Mouse (Mus musculus) thymus, adult 18-20 months (tissue): ENCODE measurements around the gene Sorcs1.

Source experiments
- DNase-seq, 2 experiments: peaks; one replicate each; pipeline ENCODE4 v3.0.0; 2022; ENCODE audit warnings: mixed read lengths in 2 of 2

Gene Sorcs1

GRCm38 (mm10) chr19:50677903-50678896, at the start of gene Sorcs1:
TSS of gene Sorcs1 (minus strand) at chr19:50678646.
- DNase-seq, result peak in 1 of 2 experiments; percentile 1

GRCm38 (mm10) chr19:50683277-50683676, 4.8 kb upstream of the Sorcs1 start:
- DNase-seq, result no peak

- DNase-seq, result no peak
Observed at GRCm38 (mm10) chr19:50678946-50679345, 500 bp upstream of the Sorcs1 start.

- no peak for DNase-seq
Observed at GRCm38 (mm10) chr19:50676578-50677524, 1.6 kb downstream of the Sorcs1 start.

GRCm38 (mm10) chr19:50674921-50675320, 3.5 kb downstream of the Sorcs1 start:
- no peak for DNase-seq

- no peak for DNase-seq
Observed at GRCm38 (mm10) chr19:50667516-50667915, 10.9 kb downstream of the Sorcs1 start.

- no peak for DNase-seq
Observed at GRCm38 (mm10) chr19:50664311-50664710, 14.1 kb downstream of the Sorcs1 start.

GRCm38 (mm10) chr19:50659144-50659543, 19.3 kb downstream of the Sorcs1 start:
- DNase-seq, result no peak

- DNase-seq, result no peak
Observed at GRCm38 (mm10) chr19:50652750-50653149, 25.7 kb downstream of the Sorcs1 start.

GRCm38 (mm10) chr19:50643836-50644235, 34.6 kb downstream of the Sorcs1 start:
- DNase-seq, result no peak

- DNase-seq, result no peak
Observed at GRCm38 (mm10) chr19:50642121-50642520, 36.3 kb downstream of the Sorcs1 start.

- no peak for DNase-seq
Observed at GRCm38 (mm10) chr19:50640251-50641032, 38.0 kb downstream of the Sorcs1 start.

GRCm38 (mm10) chr19:50638176-50638575, 40.3 kb downstream of the Sorcs1 start:
- DNase-seq, result no peak

- no peak for DNase-seq
Observed at GRCm38 (mm10) chr19:50614013-50614412, 64.4 kb downstream of the Sorcs1 start.

GRCm38 (mm10) chr19:50611619-50612018, 66.8 kb downstream of the Sorcs1 start:
- DNase-seq, result no peak

GRCm38 (mm10) chr19:50603882-50604281, 74.6 kb downstream of the Sorcs1 start:
- DNase-seq, result no peak

GRCm38 (mm10) chr19:50603380-50603779, 75.1 kb downstream of the Sorcs1 start:
- DNase-seq, result no peak

GRCm38 (mm10) chr19:50597300-50597699, 81.1 kb downstream of the Sorcs1 start:
- no peak for DNase-seq

GRCm38 (mm10) chr19:50586182-50586581, 92.3 kb downstream of the Sorcs1 start:
- DNase-seq, result no peak

- DNase-seq, result no peak
Observed at GRCm38 (mm10) chr19:50582952-50583351, 95.5 kb downstream of the Sorcs1 start.

GRCm38 (mm10) chr19:50569669-50570195, 108.7 kb downstream of the Sorcs1 start:
- DNase-seq, result no peak

- no peak for DNase-seq
Observed at GRCm38 (mm10) chr19:50566306-50566705, 112.1 kb downstream of the Sorcs1 start.
